7 mouse cellular contexts compared by ENCODE assay signal in genomic region chr7:141443081-141443821, GRCm38 (mm10). TPM values are rescaled to one million over a fixed set of nuclear protein-coding genes. Genes with fewer than 3 reads are reported as not detected.
DNase-seq lines count a peak whose midpoint lies in the region; ATAC-seq and TF ChIP-seq lines count a peak whose summit lies in the region.

No protein-coding gene starts in this region.

- WGBS in spleen, adult 2 months, result 18% methylated on average over 12 of the region's 12 CpGs
- 17% methylated on average over 12 of the region's 12 CpGs for WGBS in forebrain, embryonic 14.5 days
- 31% methylated on average over 12 of the region's 12 CpGs for WGBS in limb, embryonic 10.5 days
- 24% methylated on average over 12 of the region's 12 CpGs for WGBS in neural tube, embryonic 12.5 days

- ATAC-seq in forebrain, embryonic 14.5 days, result no peak
- no peak for ATAC-seq in neural tube, embryonic 12.5 days (ENCODE audit: low FRiP score, low read depth)
- no peak for ATAC-seq in inflammation-experienced regulatory T-cells, adult 6 months

- peak overlapping the region; percentile 71 for H3K4me3 ChIP-seq in spleen, adult 2 months (ENCODE audit: extremely low read depth, insufficient read depth, insufficient read length)
- H3K4me3 ChIP-seq in forebrain, embryonic 14.5 days (ENCODE audit: low read depth, low read length), result peak overlapping the region; percentile 35
- peak overlapping the region; percentile 57 for H3K4me3 ChIP-seq in limb, embryonic 10.5 days
- H3K4me3 ChIP-seq in neural tube, embryonic 12.5 days, result peak overlapping the region; percentile 33

- H3K36me3 ChIP-seq in spleen, adult 2 months (ENCODE audit: control insufficient read depth, insufficient read depth, low read length), result no peaks in the 10 kb centered on the region
- peaks cover 20% of the 10 kb centered on the region for H3K36me3 ChIP-seq in forebrain, embryonic 14.5 days (ENCODE audit: control insufficient read depth, insufficient read depth, low read length)
- H3K36me3 ChIP-seq in limb, embryonic 10.5 days, result peaks cover 43% of the 10 kb centered on the region
- peaks cover 29% of the 10 kb centered on the region for H3K36me3 ChIP-seq in neural tube, embryonic 12.5 days

- peaks cover 12% of the 10 kb centered on the region; the same call in 1 of the 2 replicates for H3K4me1 ChIP-seq in spleen, adult 2 months (ENCODE audit: control insufficient read depth, insufficient read depth, insufficient read length)
- peaks cover 16% of the 10 kb centered on the region for H3K4me1 ChIP-seq in forebrain, embryonic 14.5 days (ENCODE audit: control insufficient read depth, insufficient read depth, low read length)
- peaks cover 46% of the 10 kb centered on the region for H3K4me1 ChIP-seq in limb, embryonic 10.5 days
- peaks cover 26% of the 10 kb centered on the region for H3K4me1 ChIP-seq in neural tube, embryonic 12.5 days

- TF ChIP-seq POLR2A in spleen, adult 2 months (IDR thresholded peaks at IDR 0.05; ENCODE audit: low read depth, low read length), result no peak

- no peak for TF ChIP-seq CTCF in spleen, adult 2 months (IDR thresholded peaks at IDR 0.05; ENCODE audit: extremely low read depth, insufficient read depth, insufficient read length, insufficient replicate concordance)

- peak overlapping the region; percentile 66 for H3K9ac ChIP-seq in forebrain, embryonic 14.5 days (ENCODE audit: low read length)
- H3K9ac ChIP-seq in neural tube, embryonic 12.5 days, result peak overlapping the region; percentile 51

- peak overlapping the region; percentile 73 for H3K4me2 ChIP-seq in forebrain, embryonic 14.5 days (ENCODE audit: low read length)
- H3K4me2 ChIP-seq in neural tube, embryonic 12.5 days (replicated peaks), result peak overlapping the region; percentile 78

- no peaks in the 10 kb centered on the region for H3K27me3 ChIP-seq in spleen, adult 2 months (ENCODE audit: control insufficient read depth, insufficient read depth, low read length)
- H3K27me3 ChIP-seq in forebrain, embryonic 14.5 days (replicated peaks; ENCODE audit: control insufficient read depth, insufficient read depth, low read length), result 0 out of 2 replicates have a peak, but pooled peaks cover 2% of the 10 kb centered on the region
- H3K27me3 ChIP-seq in limb, embryonic 10.5 days (ENCODE audit: low read depth, poor library complexity, severe bottlenecking), result no peaks in the 10 kb centered on the region
- H3K27me3 ChIP-seq in neural tube, embryonic 12.5 days (replicated peaks), result no peaks in the 10 kb centered on the region

- H3K27ac ChIP-seq in spleen, adult 2 months (ENCODE audit: insufficient read depth, low read length), result no peak overlapping the region
- H3K27ac ChIP-seq in forebrain, embryonic 14.5 days (ENCODE audit: low read depth, low read length), result peak overlapping the region; percentile 27; the same call in 1 of the 2 replicates
- H3K27ac ChIP-seq in limb, embryonic 10.5 days, result peak overlapping the region; percentile 91
- H3K27ac ChIP-seq in neural tube, embryonic 12.5 days, result no peak overlapping the region

- no peak for DNase-seq in spleen, adult 2 months (ENCODE audit: low read depth in 1 of 2, low spot score in 2 of 2)
- no peak for DNase-seq in spleen, adult 12 weeks (ENCODE audit: low spot score)
- DNase-seq in c-Kit-positive CD71-positive TER-119-negative erythroid progenitor cells, embryonic 14.5 days (ENCODE audit: low read depth), result peak; percentile 66
- DNase-seq in forebrain, embryonic 14.5 days (ENCODE audit: low spot score), result peak; percentile 60
- peak; percentile 65 for DNase-seq in limb, embryonic 10.5 days (ENCODE audit: low spot score)

- H3K9me3 ChIP-seq in forebrain, embryonic 14.5 days (replicated peaks; ENCODE audit: control insufficient read depth, low read length), result no peaks in the 10 kb centered on the region
- H3K9me3 ChIP-seq in limb, embryonic 10.5 days (replicated peaks), result no peaks in the 10 kb centered on the region
- H3K9me3 ChIP-seq in neural tube, embryonic 12.5 days, result no peaks in the 10 kb centered on the region

RNA-seq across cellular contexts. Expression of gene Pidd1, which starts 0.6 kb away (rescaled TPM):
- 20.4 and 31.0 TPM in 2 replicates for polyA plus RNA-seq in spleen, adult 2 months (2012; rRNA removed)
- polyA plus RNA-seq in forebrain, embryonic 14.5 days (2014; fragmentation: Nextera tagmentation; extraction: Ambion mirVana), result 5.4 and 5.6 TPM in 2 replicates
- polyA plus RNA-seq in limb, embryonic 10.5 days (2016; fragmentation: Nextera tagmentation; extraction: Ambion mirVana), result 26.8 and 30.0 TPM in 2 replicates
- 8.4 and 9.8 TPM in 2 replicates for polyA plus RNA-seq in neural tube, embryonic 12.5 days (2016; fragmentation: Nextera tagmentation; extraction: Ambion mirVana)
- 10 to 100 TPM in 2 of 3 experiments, 1 to 10 TPM in 1; 5.8 to 11.5 (median 10.3) TPM for polyA plus RNA-seq in inflammation-experienced regulatory T-cells, adult 6 months (2017; shearing (Covaris generic))

RNA-seq across cellular contexts. Expression of gene Rplp2, which starts 3.9 kb away (rescaled TPM):
- 645 and 662 TPM in 2 replicates for polyA plus RNA-seq in spleen, adult 2 months (2012; rRNA removed)
- polyA plus RNA-seq in forebrain, embryonic 14.5 days (2014; fragmentation: Nextera tagmentation; extraction: Ambion mirVana), result 740 and 845 TPM in 2 replicates
- polyA plus RNA-seq in limb, embryonic 10.5 days (2016; fragmentation: Nextera tagmentation; extraction: Ambion mirVana), result 1,138 and 1,369 TPM in 2 replicates
- polyA plus RNA-seq in neural tube, embryonic 12.5 days (2016; fragmentation: Nextera tagmentation; extraction: Ambion mirVana), result 803 and 881 TPM in 2 replicates
- polyA plus RNA-seq in inflammation-experienced regulatory T-cells, adult 6 months (2017; shearing (Covaris generic)), result 1,000 to 10,000 TPM; 2,239 to 3,896 (median 3,389) TPM

RNA-seq across cellular contexts. Expression of gene Slc25a22, which starts 5.6 kb away (rescaled TPM):
- polyA plus RNA-seq in spleen, adult 2 months (2012; rRNA removed), result 66.2 and 89.4 TPM in 2 replicates
- polyA plus RNA-seq in forebrain, embryonic 14.5 days (2014; fragmentation: Nextera tagmentation; extraction: Ambion mirVana), result 56.0 and 81.6 TPM in 2 replicates
- polyA plus RNA-seq in limb, embryonic 10.5 days (2016; fragmentation: Nextera tagmentation; extraction: Ambion mirVana), result 43.6 and 48.3 TPM in 2 replicates
- polyA plus RNA-seq in neural tube, embryonic 12.5 days (2016; fragmentation: Nextera tagmentation; extraction: Ambion mirVana), result 57.6 and 57.7 TPM in 2 replicates
- polyA plus RNA-seq in inflammation-experienced regulatory T-cells, adult 6 months (2017; shearing (Covaris generic)), result 10 to 100 TPM; 31.4 to 50.6 (median 32.0) TPM

RNA-seq across cellular contexts. Expression of gene Pnpla2, which starts 11.7 kb away (rescaled TPM):
- 87.3 and 106 TPM in 2 replicates for polyA plus RNA-seq in spleen, adult 2 months (2012; rRNA removed)
- polyA plus RNA-seq in forebrain, embryonic 14.5 days (2014; fragmentation: Nextera tagmentation; extraction: Ambion mirVana), result 16.3 and 20.5 TPM in 2 replicates
- polyA plus RNA-seq in limb, embryonic 10.5 days (2016; fragmentation: Nextera tagmentation; extraction: Ambion mirVana), result 11.6 and 12.4 TPM in 2 replicates
- polyA plus RNA-seq in neural tube, embryonic 12.5 days (2016; fragmentation: Nextera tagmentation; extraction: Ambion mirVana), result 15.8 and 16.5 TPM in 2 replicates
- 10 to 100 TPM; 49.4 to 68.0 (median 63.9) TPM for polyA plus RNA-seq in inflammation-experienced regulatory T-cells, adult 6 months (2017; shearing (Covaris generic))

RNA-seq across cellular contexts. Expression of gene Cend1, which starts 14.0 kb away (rescaled TPM):
- polyA plus RNA-seq in spleen, adult 2 months (2012; rRNA removed), result 0.08 and 0.11 TPM in 2 replicates
- polyA plus RNA-seq in forebrain, embryonic 14.5 days (2014; fragmentation: Nextera tagmentation; extraction: Ambion mirVana), result 21.3 and 25.1 TPM in 2 replicates
- 6.0 and 8.8 TPM in 2 replicates for polyA plus RNA-seq in limb, embryonic 10.5 days (2016; fragmentation: Nextera tagmentation; extraction: Ambion mirVana)
- 44.4 and 55.1 TPM in 2 replicates for polyA plus RNA-seq in neural tube, embryonic 12.5 days (2016; fragmentation: Nextera tagmentation; extraction: Ambion mirVana)
- 1 to 10 TPM in 1 of 3 experiments, not detected in 2; 1.7 TPM for polyA plus RNA-seq in inflammation-experienced regulatory T-cells, adult 6 months (2017; shearing (Covaris generic))

Comparison
In these comparisons a context has a peak if more than half of its experiments do, and no peak if none do; other contexts are left out.
1. DNase-seq: peak in c-Kit-positive CD71-positive TER-119-negative erythroid progenitor cells, embryonic 14.5 days (single experiment), forebrain, embryonic 14.5 days (single experiment) and limb, embryonic 10.5 days (single experiment); none in spleen, adult 2 months (0 of 2) and spleen, adult 12 weeks (single experiment).
2. H3K27ac ChIP-seq: peak in forebrain, embryonic 14.5 days (single experiment) and limb, embryonic 10.5 days (single experiment); none in spleen, adult 2 months (single experiment) and neural tube, embryonic 12.5 days (single experiment).
3. Peak in every context shown above with its lines, with median percentiles within 50 percentile points of each other: H3K4me3 ChIP-seq.